11 mouse cellular contexts compared by ENCODE assay signal in the genomic region with DNA sequence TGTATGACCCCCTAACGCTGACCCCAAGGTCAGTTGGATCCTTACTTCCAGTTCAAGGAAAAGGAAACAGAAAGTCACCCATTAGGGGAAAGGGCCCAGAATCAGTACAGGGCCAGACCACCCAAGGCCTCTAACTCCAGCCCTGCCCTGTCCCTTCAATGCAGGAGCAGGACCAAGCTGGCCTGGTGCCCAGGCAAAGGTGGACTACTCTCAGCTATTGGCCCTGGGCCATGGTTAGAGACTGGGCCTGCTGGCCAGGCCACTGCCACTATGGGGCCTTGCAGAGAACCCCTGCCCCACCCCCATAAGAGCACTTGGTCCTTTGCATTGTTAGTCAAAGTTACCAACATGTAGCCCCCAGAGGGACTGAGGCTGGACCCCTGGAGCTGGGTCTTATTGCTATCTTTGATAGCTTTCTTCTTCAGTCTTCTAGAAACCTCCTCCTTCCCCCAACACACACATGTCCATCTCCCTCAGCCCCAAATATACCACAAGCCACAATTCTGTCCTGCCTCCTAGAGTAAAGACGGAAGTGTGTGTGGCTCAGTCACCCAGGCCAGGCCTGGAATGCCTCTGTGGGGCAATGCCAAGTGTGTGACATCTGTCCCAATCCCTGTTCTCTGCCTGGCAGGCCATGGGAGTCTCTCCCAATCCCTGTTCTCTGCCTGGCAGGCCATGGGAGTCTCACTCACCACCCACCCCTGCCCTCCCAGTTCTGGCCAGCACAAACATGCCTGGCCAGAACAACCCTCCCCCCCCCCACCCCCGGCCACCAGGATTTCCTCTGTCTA. TPM values are rescaled to one million over a fixed set of nuclear protein-coding genes. Genes with fewer than 3 reads are reported as not detected.
DNase-seq lines count a peak whose midpoint lies in the region; ATAC-seq lines count a peak whose summit lies in the region.
"Had no signal": no experiment of that assay in that cellular context is flagged by ENCODE, and none has a peak within 500 bp of the region (broad histone marks: within the 10 kb centered on the region; RNA-seq: fewer than 3 reads in every experiment).

No protein-coding gene starts in this region.

- no peak overlapping the region for H3K27ac ChIP-seq in midbrain, embryonic 13.5 days
- no peak overlapping the region for H3K27ac ChIP-seq in midbrain, embryonic 15.5 days
- no peak overlapping the region for H3K27ac ChIP-seq in heart, embryonic 16.5 days (ENCODE audit: low read length)
- no peak overlapping the region for H3K27ac ChIP-seq in midbrain, embryonic 11.5 days (ENCODE audit: low read depth, low read length)
- H3K27ac ChIP-seq: heart, embryonic 13.5 days; left cerebral cortex, adult 2 months had no signal

- H3K27me3 ChIP-seq in midbrain, embryonic 13.5 days: no peaks in the 10 kb centered on the region
- no peaks in the 10 kb centered on the region for H3K27me3 ChIP-seq in midbrain, embryonic 15.5 days (replicated peaks)
- no peaks in the 10 kb centered on the region for H3K27me3 ChIP-seq in heart, embryonic 16.5 days (ENCODE audit: control insufficient read depth, insufficient read depth, low read length)
- no peaks in the 10 kb centered on the region for H3K27me3 ChIP-seq in midbrain, embryonic 11.5 days (ENCODE audit: control insufficient read depth, insufficient read depth, low read length)
- H3K27me3 ChIP-seq: heart, embryonic 13.5 days had no signal

- no peaks in the 10 kb centered on the region for H3K36me3 ChIP-seq in midbrain, embryonic 13.5 days
- no peaks in the 10 kb centered on the region for H3K36me3 ChIP-seq in midbrain, embryonic 15.5 days (replicated peaks)
- peaks cover 12% of the 10 kb centered on the region for H3K36me3 ChIP-seq in heart, embryonic 16.5 days (ENCODE audit: control insufficient read depth, insufficient read depth)
- no peaks in the 10 kb centered on the region for H3K36me3 ChIP-seq in midbrain, embryonic 11.5 days (ENCODE audit: control insufficient read depth, insufficient read depth, low read length)

- peaks cover 14% of the 10 kb centered on the region for H3K4me1 ChIP-seq in midbrain, embryonic 13.5 days (replicated peaks)
- peaks cover 3% of the 10 kb centered on the region; the same call in 1 of the 2 replicates for H3K4me1 ChIP-seq in midbrain, embryonic 15.5 days
- H3K4me1 ChIP-seq in heart, embryonic 16.5 days (ENCODE audit: control insufficient read depth, insufficient read depth, low read length): peaks cover 7% of the 10 kb centered on the region; the same call in 1 of the 2 replicates
- H3K4me1 ChIP-seq in midbrain, embryonic 11.5 days (ENCODE audit: control insufficient read depth, insufficient read depth, low read length): peaks cover 9% of the 10 kb centered on the region; the same call in 1 of the 2 replicates

- peak; percentile 40; the same call in 1 of the 2 replicates for ATAC-seq in midbrain, embryonic 13.5 days
- ATAC-seq in midbrain, embryonic 15.5 days (replicated peaks): no peak
- peak; percentile 49; the same call in 1 of the 2 replicates for ATAC-seq in heart, embryonic 16.5 days (replicated peaks; ENCODE audit: extremely low read depth, insufficient read depth, low FRiP score)
- ATAC-seq in midbrain, embryonic 11.5 days (ENCODE audit: low FRiP score): no peak
- ATAC-seq: midbrain, embryonic 16.5 days had no signal

- DNase-seq in adrenal gland, adult (ENCODE audit: inconsistent age in 2 of 2, low spot score in 1 of 2): peak; percentile 57 to 84
- DNase-seq in adrenal gland, adult 8-10 months: no peak
- peak; percentile 65 for DNase-seq in lung, postnatal 25 days (ENCODE audit: low spot score)
- no peak for DNase-seq in midbrain, embryonic 11.5 days (ENCODE audit: low spot score, missing footprints)
- DNase-seq in right cerebral cortex, adult 2 months (ENCODE audit: low spot score in 2 of 2): no peak

- 87% methylated on average over 3 of the region's 3 CpGs for WGBS in midbrain, embryonic 13.5 days
- 96% methylated on average over 3 of the region's 3 CpGs for WGBS in midbrain, embryonic 15.5 days
- 81% methylated on average over 3 of the region's 3 CpGs for WGBS in heart, embryonic 16.5 days
- WGBS in midbrain, embryonic 11.5 days: 90% methylated on average over 3 of the region's 3 CpGs

- H3K9me3 ChIP-seq in midbrain, embryonic 13.5 days: no peaks in the 10 kb centered on the region
- no peaks in the 10 kb centered on the region for H3K9me3 ChIP-seq in midbrain, embryonic 15.5 days
- H3K9me3 ChIP-seq in heart, embryonic 16.5 days (replicated peaks; ENCODE audit: control insufficient read depth, low read length): no peaks in the 10 kb centered on the region
- no peaks in the 10 kb centered on the region for H3K9me3 ChIP-seq in midbrain, embryonic 11.5 days (ENCODE audit: control insufficient read depth, low read length)
- H3K9me3 ChIP-seq: heart, embryonic 13.5 days had no signal

- H3K4me3 ChIP-seq in midbrain, embryonic 13.5 days (replicated peaks): no peak overlapping the region
- H3K4me3 ChIP-seq in midbrain, embryonic 15.5 days: no peak overlapping the region
- no peak overlapping the region for H3K4me3 ChIP-seq in heart, embryonic 16.5 days (ENCODE audit: low read length)
- H3K4me3 ChIP-seq in midbrain, embryonic 11.5 days (ENCODE audit: low read depth, low read length): no peak overlapping the region
- H3K4me3 ChIP-seq: heart, embryonic 13.5 days; left cerebral cortex, adult 2 months had no signal

- no peak overlapping the region for H3K9ac ChIP-seq in midbrain, embryonic 13.5 days (replicated peaks)
- no peak overlapping the region for H3K9ac ChIP-seq in midbrain, embryonic 15.5 days
- no peak overlapping the region for H3K9ac ChIP-seq in heart, embryonic 16.5 days (ENCODE audit: low read length)
- H3K9ac ChIP-seq in midbrain, embryonic 11.5 days (ENCODE audit: low read length): no peak overlapping the region
- H3K9ac ChIP-seq: heart, embryonic 13.5 days had no signal

- no peak overlapping the region for H3K4me2 ChIP-seq in midbrain, embryonic 13.5 days (replicated peaks)
- H3K4me2 ChIP-seq in midbrain, embryonic 15.5 days: no peak overlapping the region
- no peak overlapping the region for H3K4me2 ChIP-seq in heart, embryonic 16.5 days (ENCODE audit: low read depth, low read length)
- no peak overlapping the region for H3K4me2 ChIP-seq in midbrain, embryonic 11.5 days
- H3K4me2 ChIP-seq: heart, embryonic 13.5 days had no signal

RNA-seq across cellular contexts. Expression of gene Jade2, which starts 33.3 kb away (rescaled TPM):
- 10 to 100 TPM; 21.1 to 36.2 (median 30.3) TPM for total RNA-seq in adrenal gland, adult 8-10 months (2022)
- polyA plus RNA-seq in midbrain, embryonic 13.5 days (2015; fragmentation: Nextera tagmentation; extraction: Ambion mirVana): 0.31 and 0.32 TPM in 2 replicates
- 0.56 and 0.68 TPM in 2 replicates for polyA plus RNA-seq in midbrain, embryonic 15.5 days (2015; fragmentation: Nextera tagmentation; extraction: Ambion mirVana)
- 1.4 and 1.6 TPM in 2 replicates for polyA plus RNA-seq in heart, embryonic 16.5 days (2015; fragmentation: Nextera tagmentation; extraction: Ambion mirVana)
- polyA plus RNA-seq in midbrain, embryonic 11.5 days (2014; fragmentation: Nextera tagmentation; extraction: Ambion mirVana): 0.20 and 0.22 TPM in 2 replicates

Comparison
In these comparisons a context has a peak if more than half of its experiments do, and no peak if none do; other contexts are left out.
1. DNase-seq: peak in adrenal gland, adult (2 of 2) and lung, postnatal 25 days (single experiment); none in adrenal gland, adult 8-10 months (single experiment), midbrain, embryonic 11.5 days (single experiment) and right cerebral cortex, adult 2 months (0 of 2).
2. ATAC-seq: peak in midbrain, embryonic 13.5 days (single experiment) and heart, embryonic 16.5 days (single experiment); none in midbrain, embryonic 15.5 days (single experiment) and midbrain, embryonic 11.5 days (single experiment).